Mouse (Mus musculus): ENCODE results near the gene Mtrr. TPM values are rescaled to one million over a fixed set of nuclear protein-coding genes. Genes with fewer than 3 reads are reported as not detected.
A peak's percentile ranks its signal among the peaks of the same experiment; 100 is the strongest.
"Not testable (repeated sequence)": the region's sequence is repeated elsewhere in the genome, so short reads cannot be mapped to it uniquely, and the experiment has no call there.

Gene Mtrr
- polyA plus RNA-seq, 1 experiment, result 9.0 TPM

GRCm38 (mm10) chr13:68569589-68570336 lies 12.2 kb downstream of the Mtrr start:
- peaks cover 22% of the 10 kb centered on the region for H3K4me1 ChIP-seq (ENCODE audit: control insufficient read depth, insufficient read depth, low read length)
- no peak overlapping the region for H3K4me3 ChIP-seq (ENCODE audit: insufficient read depth, low read length)
- H3K27ac ChIP-seq (ENCODE audit: insufficient read depth, low read depth, low read length), result no peak overlapping the region
- TF ChIP-seq POLR2A (IDR thresholded peaks at IDR 0.05; ENCODE audit: borderline replicate concordance, low read depth, low read length), result no peak
- peak; percentile 48 for TF ChIP-seq CTCF (IDR thresholded peaks at IDR 0.05; ENCODE audit: low read depth, low read length)

- peaks cover 16% of the 10 kb centered on the region for H3K4me1 ChIP-seq (ENCODE audit: control insufficient read depth, insufficient read depth, low read length)
- no peak for TF ChIP-seq POLR2A (IDR thresholded peaks at IDR 0.05; ENCODE audit: borderline replicate concordance, low read depth, low read length)
- TF ChIP-seq CTCF (IDR thresholded peaks at IDR 0.05; ENCODE audit: low read depth, low read length), result no peak
These were observed 13.4 kb downstream of the Mtrr start for GRCm38 (mm10) chr13:68568548-68568947.

GRCm38 (mm10) chr13:68568110-68568509 lies 13.8 kb downstream of the Mtrr start:
- Histone ChIP-seq H3K4me3 (ENCODE audit: insufficient read depth, low read length) (no peak overlapping the region), H3K4me1 (ENCODE audit: control insufficient read depth, insufficient read depth, low read length) (peaks cover 12% of the 10 kb centered on the region), H3K27ac (ENCODE audit: insufficient read depth, low read depth, low read length) (no peak overlapping the region)
- TF ChIP-seq POLR2A (IDR thresholded peaks at IDR 0.05; ENCODE audit: borderline replicate concordance, low read depth, low read length) (no peak), CTCF (IDR thresholded peaks at IDR 0.05; ENCODE audit: low read depth, low read length) (no peak)

More at GRCm38 (mm10) chr13:68568548-68568947, 13.4 kb downstream of the Mtrr start:
- no peak overlapping the region for H3K27ac ChIP-seq (ENCODE audit: insufficient read depth, low read depth, low read length)
- H3K4me3 ChIP-seq (ENCODE audit: insufficient read depth, low read length), result no peak overlapping the region

GRCm38 (mm10) chr13:68553391-68553790 lies 28.6 kb downstream of the Mtrr start:
- H3K4me3 ChIP-seq (ENCODE audit: insufficient read depth, low read length), result not testable (repeated sequence)

More at GRCm38 (mm10) chr13:68553391-68553790, 28.6 kb downstream of the Mtrr start:
- not testable (repeated sequence) for H3K27ac ChIP-seq (ENCODE audit: insufficient read depth, low read depth, low read length); H3K4me1 ChIP-seq (ENCODE audit: control insufficient read depth, insufficient read depth, low read length)

Other genes starting within 250 kb of the Mtrr start
- gene Fastkd3, start 85 bp upstream of the Mtrr start, polyA plus RNA-seq (2012; ENCODE audit: insufficient read depth, insufficient read length, missing spikeins), result 17.8 and 19.0 TPM in 2 replicates
- not detected in 2 replicates for gene 1700001L19Rik, start 15.3 kb upstream of the Mtrr start, polyA plus RNA-seq (2012; ENCODE audit: insufficient read depth, insufficient read length, missing spikeins)

Measured in bone marrow macrophage, adult 2 months (primary cell).